Mouse (Mus musculus): ENCODE data around the gene Gjc2. TPM values are rescaled to one million over a fixed set of nuclear protein-coding genes. Genes with fewer than 3 reads are reported as not detected.

Gene Gjc2
- total and polyA plus RNA-seq, 3 experiments = not detected

DNA sequence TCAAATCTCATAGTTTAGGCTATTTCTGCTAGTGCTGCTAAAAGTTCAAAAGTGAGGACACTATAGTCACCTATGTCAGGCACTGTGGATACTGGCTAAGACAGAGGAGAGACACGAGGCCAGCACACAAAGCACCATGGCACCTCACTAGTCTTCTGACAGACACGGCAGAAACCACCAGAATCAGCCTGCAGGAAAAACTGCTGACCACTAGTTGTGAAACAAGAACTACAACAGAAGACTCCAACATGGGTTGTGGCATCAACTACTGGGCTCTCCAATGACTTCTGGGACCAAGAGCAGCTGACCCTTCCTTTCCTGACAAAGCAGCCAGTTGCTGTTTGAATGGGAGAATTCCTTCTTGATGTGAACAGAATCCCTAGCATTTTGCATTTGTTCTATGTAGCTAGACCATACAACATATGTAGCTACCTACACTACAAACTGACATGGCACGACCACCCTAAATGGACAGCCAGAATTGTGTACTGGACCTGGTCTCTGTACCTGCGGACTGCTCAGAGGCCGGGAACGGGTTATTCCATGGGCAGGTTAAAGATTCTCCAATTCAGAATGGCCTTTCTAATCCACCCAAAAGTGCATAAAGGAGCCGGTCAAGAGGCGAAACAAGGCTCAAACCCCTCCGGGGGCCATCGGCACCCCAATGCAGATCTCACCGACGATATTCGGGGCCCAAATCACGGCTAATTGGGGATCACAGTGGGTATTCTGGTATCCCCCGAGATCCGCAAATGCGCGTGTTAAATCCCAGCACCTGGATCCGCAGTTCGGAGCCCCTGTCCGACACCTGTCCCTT lies 44.0 kb upstream of the Gjc2 start:
- Histone ChIP-seq H3K4me1 (ENCODE audit: insufficient read depth, low read depth, low read length) (peaks cover 73% of the 10 kb centered on the region), H3K4me3 (ENCODE audit: low read depth, low read length) (peak overlapping the region; percentile 93), H3K27me3 (ENCODE audit: insufficient read depth, low read length) (0 out of 2 replicates have a peak, but pooled peaks cover 2% of the 10 kb centered on the region), H3K9me3 (replicated peaks) (no peaks in the 10 kb centered on the region), H3K36me3 (replicated peaks) (peaks cover 36% of the 10 kb centered on the region)
- DNase-seq (ENCODE audit: low spot score) (no peak), ATAC-seq (ENCODE audit: extremely low read depth, insufficient number of reproducible peaks, low FRiP score, poor library complexity, severe bottlenecking) (no peak)
- TF ChIP-seq GATA2 (IDR thresholded peaks at IDR 0.05; ENCODE audit: borderline replicate concordance, low read depth, low read length) (no peak), POLR2AphosphoS5 (IDR thresholded peaks at IDR 0.05; ENCODE audit: insufficient replicate concordance, low read depth, low read length) (no peak), TAL1 (conservative IDR thresholded peaks at IDR 0.05; ENCODE audit: low read depth, low read length) (no peak)

DNA sequence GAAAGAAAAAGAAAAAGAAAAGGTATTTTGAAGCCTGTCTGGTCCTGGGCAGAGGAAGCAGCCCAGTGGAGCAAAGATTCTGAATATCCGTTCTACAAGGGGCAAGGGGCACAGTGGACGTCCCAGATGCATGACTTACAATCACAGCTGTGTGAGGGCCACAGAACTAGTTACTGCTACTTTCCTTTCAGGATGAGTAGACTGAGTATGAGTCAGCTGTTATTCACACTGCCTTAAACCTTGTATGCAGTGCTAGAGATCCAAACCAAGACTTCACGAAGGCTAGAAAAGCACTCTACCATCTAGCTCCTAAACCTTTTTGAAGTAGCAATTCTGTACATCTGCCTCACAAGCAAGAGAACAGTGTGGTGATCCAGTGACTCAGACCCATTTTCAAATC lies 43.2 kb upstream of the Gjc2 start:
- peak overlapping the region; percentile 93; the same call in 1 of the 2 replicates for H3K4me3 ChIP-seq (ENCODE audit: low read depth, low read length)
- no peak for ATAC-seq (ENCODE audit: extremely low read depth, insufficient number of reproducible peaks, low FRiP score, poor library complexity, severe bottlenecking)
- H3K27me3 ChIP-seq (ENCODE audit: insufficient read depth, low read length) = no peaks in the 10 kb centered on the region
- TF ChIP-seq TAL1 (conservative IDR thresholded peaks at IDR 0.05; ENCODE audit: low read depth, low read length) (no peak), CTCF (IDR thresholded peaks at IDR 0.05; ENCODE audit: low read depth, low read length) (no peak), POLR2AphosphoS5 (IDR thresholded peaks at IDR 0.05; ENCODE audit: insufficient replicate concordance, low read depth, low read length) (no peak), GATA2 (IDR thresholded peaks at IDR 0.05; ENCODE audit: borderline replicate concordance, low read depth, low read length) (no peak), GATA1 (IDR thresholded peaks at IDR 0.05; ENCODE audit: borderline replicate concordance, low read length) (no peak)
- DNase-seq (ENCODE audit: low spot score) = no peak
- H3K4me1 ChIP-seq (ENCODE audit: insufficient read depth, low read depth, low read length) = peaks cover 78% of the 10 kb centered on the region
- no peaks in the 10 kb centered on the region for H3K9me3 ChIP-seq (replicated peaks)
- H3K36me3 ChIP-seq (replicated peaks) = peaks cover 43% of the 10 kb centered on the region

- no peaks in the 10 kb centered on the region for H3K27me3 ChIP-seq (ENCODE audit: insufficient read depth, low read length)
- no peaks in the 10 kb centered on the region for H3K9me3 ChIP-seq (replicated peaks)
- no peak for ATAC-seq (ENCODE audit: extremely low read depth, insufficient number of reproducible peaks, low FRiP score, poor library complexity, severe bottlenecking)
- no peak for DNase-seq (ENCODE audit: low spot score)
- no peak for TF ChIP-seq POLR2AphosphoS5 (IDR thresholded peaks at IDR 0.05; ENCODE audit: insufficient replicate concordance, low read depth, low read length)
- TF ChIP-seq GATA1 (IDR thresholded peaks at IDR 0.05; ENCODE audit: borderline replicate concordance, low read length) = no peak
- no peak for TF ChIP-seq CTCF (IDR thresholded peaks at IDR 0.05; ENCODE audit: low read depth, low read length)
- TF ChIP-seq GATA2 (IDR thresholded peaks at IDR 0.05; ENCODE audit: borderline replicate concordance, low read depth, low read length) = no peak
- 0 out of 2 replicates have a peak, but pooled peaks have one; percentile 8 for TF ChIP-seq TAL1 (conservative IDR thresholded peaks at IDR 0.05; ENCODE audit: low read depth, low read length)
- H3K36me3 ChIP-seq (replicated peaks) = peaks cover 54% of the 10 kb centered on the region
- H3K4me1 ChIP-seq (ENCODE audit: insufficient read depth, low read depth, low read length) = peaks cover 81% of the 10 kb centered on the region
- H3K4me3 ChIP-seq (ENCODE audit: low read depth, low read length) = peak overlapping the region; percentile 35; the same call in 1 of the 2 replicates
Measured at GRCm38 (mm10) chr11:59225167-59225566, 42.2 kb upstream of the Gjc2 start.

DNA sequence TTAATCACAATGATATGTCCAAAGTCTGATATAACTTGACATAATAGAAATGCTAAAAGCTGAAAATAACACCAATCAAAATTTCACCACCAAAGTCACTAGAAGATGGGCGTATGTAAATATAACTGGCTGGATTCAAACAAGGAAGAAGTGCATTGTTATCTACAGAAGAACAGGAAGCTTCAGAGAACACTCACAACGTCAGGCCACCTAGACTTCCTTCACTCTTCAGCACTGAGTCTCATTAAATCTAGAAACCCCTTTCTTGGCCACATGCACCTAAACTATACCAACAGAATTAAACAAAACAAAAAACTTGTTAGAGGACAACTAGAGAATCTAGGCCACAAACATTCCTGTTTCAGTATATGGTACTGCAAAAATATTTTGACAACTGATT lies 41.5 kb upstream of the Gjc2 start:
- TF ChIP-seq GATA2 (IDR thresholded peaks at IDR 0.05; ENCODE audit: borderline replicate concordance, low read depth, low read length) (no peak), TAL1 (conservative IDR thresholded peaks at IDR 0.05; ENCODE audit: low read depth, low read length) (no peak)
- H3K27me3 ChIP-seq (ENCODE audit: insufficient read depth, low read length) = no peaks in the 10 kb centered on the region
- peaks cover 60% of the 10 kb centered on the region for H3K36me3 ChIP-seq (replicated peaks)
- H3K4me3 ChIP-seq (ENCODE audit: low read depth, low read length) = no peak overlapping the region; the same call in 1 of the 2 replicates
- H3K4me1 ChIP-seq (ENCODE audit: insufficient read depth, low read depth, low read length) = peaks cover 79% of the 10 kb centered on the region
- ATAC-seq (ENCODE audit: extremely low read depth, insufficient number of reproducible peaks, low FRiP score, poor library complexity, severe bottlenecking) = no peak
- DNase-seq (ENCODE audit: low spot score) = no peak
- H3K9me3 ChIP-seq (replicated peaks) = no peaks in the 10 kb centered on the region

- H3K4me3 ChIP-seq (ENCODE audit: low read depth, low read length) = no peak overlapping the region; the same call in 1 of the 2 replicates
- H3K27me3 ChIP-seq (ENCODE audit: insufficient read depth, low read length) = no peaks in the 10 kb centered on the region
- peaks cover 77% of the 10 kb centered on the region for H3K4me1 ChIP-seq (ENCODE audit: insufficient read depth, low read depth, low read length)
- DNase-seq (ENCODE audit: low spot score) (no peak), ATAC-seq (ENCODE audit: extremely low read depth, insufficient number of reproducible peaks, low FRiP score, poor library complexity, severe bottlenecking) (no peak)
- no peak for TF ChIP-seq POLR2AphosphoS5 (IDR thresholded peaks at IDR 0.05; ENCODE audit: insufficient replicate concordance, low read depth, low read length)
- no peak for TF ChIP-seq TAL1 (conservative IDR thresholded peaks at IDR 0.05; ENCODE audit: low read depth, low read length)
- no peak for TF ChIP-seq GATA1 (IDR thresholded peaks at IDR 0.05; ENCODE audit: borderline replicate concordance, low read length)
- TF ChIP-seq CTCF (IDR thresholded peaks at IDR 0.05; ENCODE audit: low read depth, low read length) = no peak
- no peak for TF ChIP-seq GATA2 (IDR thresholded peaks at IDR 0.05; ENCODE audit: borderline replicate concordance, low read depth, low read length)
- no peaks in the 10 kb centered on the region for H3K9me3 ChIP-seq (replicated peaks)
- H3K36me3 ChIP-seq (replicated peaks) = peaks cover 63% of the 10 kb centered on the region
Measured at GRCm38 (mm10) chr11:59224025-59224424, 41.0 kb upstream of the Gjc2 start.

GRCm38 (mm10) chr11:59222306-59222705 lies 39.3 kb upstream of the Gjc2 start:
- no peak for DNase-seq (ENCODE audit: low spot score)
- Histone ChIP-seq H3K4me1 (ENCODE audit: insufficient read depth, low read depth, low read length) (peaks cover 85% of the 10 kb centered on the region), H3K36me3 (replicated peaks) (peaks cover 79% of the 10 kb centered on the region), H3K27me3 (ENCODE audit: insufficient read depth, low read length) (no peaks in the 10 kb centered on the region), H3K9me3 (replicated peaks) (no peaks in the 10 kb centered on the region), H3K4me3 (ENCODE audit: low read depth, low read length) (no peak overlapping the region)
- TF ChIP-seq POLR2AphosphoS5 (IDR thresholded peaks at IDR 0.05; ENCODE audit: insufficient replicate concordance, low read depth, low read length) = no peak
- no peak for TF ChIP-seq GATA1 (IDR thresholded peaks at IDR 0.05; ENCODE audit: borderline replicate concordance, low read length)
- TF ChIP-seq GATA2 (IDR thresholded peaks at IDR 0.05; ENCODE audit: borderline replicate concordance, low read depth, low read length) = no peak
- ATAC-seq (ENCODE audit: extremely low read depth, insufficient number of reproducible peaks, low FRiP score, poor library complexity, severe bottlenecking) = no peak

Data from G1E (cell line).